Mouse (Mus musculus) C2C12 (cell line): ENCODE results near the gene Grid1.

Experiments
- CEBPB ChIP-seq: IDR thresholded peaks from one replicate; pipeline ENCODE4 v1.6.1; 2011; ENCODE audit warnings: low read depth, mild to moderate bottlenecking, control low read depth, moderate library complexity
- CTCF ChIP-seq: IDR thresholded peaks from one replicate; pipeline ENCODE4 v1.5.1; 2011; ENCODE audit not compliant: control insufficient read depth, insufficient read depth, insufficient read length
- MAX ChIP-seq: IDR thresholded peaks from one replicate; pipeline ENCODE4 v1.6.1; 2011; ENCODE audit warnings: mild to moderate bottlenecking, control low read depth
- MYOD1 ChIP-seq: IDR thresholded peaks from one replicate; pipeline ENCODE4 v1.6.1; 2011; ENCODE audit warnings: low read depth; ENCODE audit not compliant: control insufficient read depth, insufficient read length
- MYOG ChIP-seq: IDR thresholded peaks from one replicate; pipeline ENCODE4 v1.6.1; 2011; ENCODE audit not compliant: control insufficient read depth, insufficient read length; ENCODE audit errors: extremely low read depth

DNA sequence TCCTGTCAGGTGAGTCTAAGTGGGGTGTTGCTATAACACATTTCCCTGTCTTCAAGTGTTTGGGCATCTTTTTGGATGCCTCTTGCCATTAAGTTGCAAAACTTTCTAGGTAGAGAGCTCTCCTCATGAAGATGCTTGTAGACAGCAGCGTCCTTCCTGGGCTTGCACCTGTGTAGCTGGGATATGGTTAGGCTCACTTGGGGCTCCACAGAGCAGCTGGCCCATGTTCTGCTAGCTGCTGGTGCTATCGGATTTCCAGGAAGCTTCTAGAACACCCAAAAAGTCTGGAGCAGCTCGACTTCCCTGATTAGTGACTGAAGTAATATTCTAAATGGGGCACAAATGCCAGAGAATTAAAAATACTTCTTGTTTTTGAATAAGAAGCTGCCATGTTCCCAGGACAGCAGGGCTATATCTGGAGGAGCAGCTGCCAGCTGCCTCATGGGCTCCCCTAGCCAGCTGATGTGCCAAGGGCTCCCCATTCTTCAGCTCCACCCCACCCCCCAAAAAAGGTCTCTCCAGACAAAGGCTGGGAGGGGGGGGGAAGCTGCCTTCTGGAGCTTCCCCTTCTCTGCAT lies 333.9 kb downstream of the Grid1 start:
- no peak for TF ChIP-seq CTCF
- TF ChIP-seq MYOD1: no peak
- TF ChIP-seq MAX: no peak
- no peak for TF ChIP-seq CEBPB
- TF ChIP-seq MYOG: no peak
